Mouse (Mus musculus) limb, embryonic 12.5 days (tissue): ENCODE measurements around the gene Slc10a6. TPM values are rescaled to one million over a fixed set of nuclear protein-coding genes. Genes with fewer than 3 reads are reported as not detected.

Experiments
- ATAC-seq: fragments of 200-750 bp; cut with Nextera tagmentation; 2 replicates; pipeline ENCODE4 v1.8.0; 2017; ENCODE audit warnings: low read depth, moderate TSS enrichment; ENCODE audit not compliant: insufficient number of reproducible peaks, insufficient read depth, low FRiP score, low TSS enrichment
- H3K27ac ChIP-seq: fragments of 300-500 bp; sonication (generic); 2 replicates; pipeline ENCODE4 v1.5.1; 2016; ENCODE audit warnings: mild to moderate bottlenecking, moderate library complexity
- H3K27me3 ChIP-seq: fragments of 300-500 bp; sonication (generic); 2 replicates; pipeline ENCODE4 v1.6.1; 2016; ENCODE audit warnings: mild to moderate bottlenecking, moderate library complexity
- H3K36me3 ChIP-seq: fragments of 300-500 bp; sonication (generic); 2 replicates; pipeline ENCODE4 v1.6.1; 2016; ENCODE audit warnings: mild to moderate bottlenecking, moderate library complexity
- H3K4me1 ChIP-seq: fragments of 300-500 bp; sonication (generic); replicated peaks from 2 replicates; pipeline ENCODE4 v1.6.1; 2016
- H3K4me2 ChIP-seq: fragments of 300-500 bp; sonication (generic); 2 replicates; pipeline ENCODE4 v1.6.1; 2016; ENCODE audit warnings: mild to moderate bottlenecking, moderate library complexity
- H3K4me3 ChIP-seq: fragments of 300-500 bp; sonication (generic); replicated peaks from 2 replicates; pipeline ENCODE4 v1.5.1; 2016; ENCODE audit warnings: mild to moderate bottlenecking
- H3K9ac ChIP-seq: fragments of 300-500 bp; sonication (generic); replicated peaks from 2 replicates; pipeline ENCODE4 v1.6.1; 2016; ENCODE audit warnings: mild to moderate bottlenecking, moderate library complexity
- H3K9me3 ChIP-seq: fragments of 300-500 bp; sonication (generic); 2 replicates; pipeline ENCODE4 v1.6.1; 2016; ENCODE audit warnings: mild to moderate bottlenecking, moderate library complexity
- WGBS: fragments of 180-500 bp; shearing (Covaris S2); methylation state at CpG from one replicate; pipeline ENCODE4 v1.1.7; 2016; 5-methylcytosine and 5-hydroxymethylcytosine counted together
- polyA plus RNA-seq: library from polyadenylated mRNA; unstranded; fragments of >200 nt; fragmentation: Nextera tagmentation; extraction: Ambion mirVana; gene quantifications from 2 replicates; pipeline ENCODE4 v1.2.1, GENCODE M21; 2016

Slc10a6 gene
- polyA plus RNA-seq, 1 experiment from 2014 or later = 0.13 TPM

DNA sequence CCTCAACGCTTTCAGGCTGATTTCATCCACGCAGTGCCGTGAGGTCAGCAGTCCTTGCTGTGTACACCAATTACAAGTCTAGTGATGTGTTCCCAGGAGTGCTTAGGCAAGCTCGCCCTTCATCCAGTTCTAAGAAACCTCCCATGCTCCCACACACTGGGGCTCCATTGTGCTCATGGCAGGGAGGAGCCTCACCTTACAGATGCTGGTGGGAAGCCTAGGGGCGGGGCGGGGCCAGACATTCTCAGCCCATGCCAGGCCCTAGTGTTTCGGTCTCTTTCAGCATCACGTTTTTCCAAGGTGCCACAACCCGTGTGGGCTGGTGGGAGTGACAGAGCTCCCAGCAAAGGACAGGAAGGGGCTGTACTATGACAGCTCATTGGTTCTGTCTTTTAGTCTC, 12.0 kb downstream of the Slc10a6 start:
- Histone ChIP-seq H3K27ac (no peak overlapping the region), H3K9ac (no peak overlapping the region), H3K4me3 (no peak overlapping the region), H3K4me2 (no peak overlapping the region), H3K27me3 (no peaks in the 10 kb centered on the region), H3K36me3 (no peaks in the 10 kb centered on the region), H3K9me3 (no peaks in the 10 kb centered on the region), H3K4me1 (no peaks in the 10 kb centered on the region)
- ATAC-seq = no peak
- WGBS = 69% methylated on average over 9 of the region's 9 CpGs

DNA sequence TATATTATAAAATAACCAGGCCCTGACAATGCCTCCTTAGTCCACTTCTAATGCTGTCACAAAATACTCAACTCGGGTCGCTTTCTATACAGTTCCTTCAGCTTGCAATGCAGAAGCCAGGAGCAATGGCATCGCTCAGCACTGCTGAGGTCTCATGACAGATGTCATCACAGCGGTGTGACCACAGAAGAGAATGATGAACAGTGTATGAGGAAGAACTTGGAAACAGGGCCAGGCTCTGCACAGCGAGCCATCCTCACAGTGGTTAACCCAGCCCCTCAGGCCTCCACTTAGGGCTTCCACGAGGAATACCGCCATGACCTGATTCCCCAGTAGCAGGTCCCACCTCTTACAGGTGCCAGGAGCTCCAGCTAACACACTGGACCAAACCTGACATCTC, 14.8 kb downstream of the Slc10a6 start:
- Histone ChIP-seq H3K27me3 (no peaks in the 10 kb centered on the region), H3K9me3 (no peaks in the 10 kb centered on the region), H3K36me3 (no peaks in the 10 kb centered on the region), H3K4me1 (no peaks in the 10 kb centered on the region), H3K9ac (no peak overlapping the region), H3K27ac (no peak overlapping the region), H3K4me3 (no peak overlapping the region), H3K4me2 (no peak overlapping the region)
- 90% methylated on average over 7 of the region's 7 CpGs for WGBS
- no peak for ATAC-seq

DNA sequence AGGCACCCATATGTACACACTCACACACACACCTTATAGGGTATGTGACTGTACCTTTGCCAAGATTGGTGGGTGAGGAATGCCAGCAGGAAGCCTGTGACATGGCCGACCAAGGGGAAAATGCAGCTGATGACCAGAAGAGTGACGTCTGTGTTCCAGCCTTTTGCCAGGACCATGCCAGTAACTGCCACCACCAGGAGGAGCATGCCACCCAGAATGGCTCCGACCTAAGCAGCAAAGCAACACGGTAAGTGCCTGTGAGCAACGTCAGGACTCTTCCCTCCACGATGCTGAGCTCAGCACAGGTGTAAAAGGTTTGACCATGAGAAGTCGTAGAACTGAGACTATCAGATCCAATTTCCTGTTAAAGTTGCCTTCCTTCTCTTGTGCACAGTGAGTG, 16.9 kb downstream of the Slc10a6 start:
- no peaks in the 10 kb centered on the region for H3K36me3 ChIP-seq
- H3K4me2 ChIP-seq = no peak overlapping the region
- no peak for ATAC-seq
- H3K4me3 ChIP-seq = no peak overlapping the region
- H3K9ac ChIP-seq = no peak overlapping the region
- no peaks in the 10 kb centered on the region for H3K27me3 ChIP-seq
- no peaks in the 10 kb centered on the region for H3K9me3 ChIP-seq
- H3K4me1 ChIP-seq = no peaks in the 10 kb centered on the region
- WGBS = 85% methylated on average over 7 of the region's 7 CpGs
- no peak overlapping the region for H3K27ac ChIP-seq

DNA sequence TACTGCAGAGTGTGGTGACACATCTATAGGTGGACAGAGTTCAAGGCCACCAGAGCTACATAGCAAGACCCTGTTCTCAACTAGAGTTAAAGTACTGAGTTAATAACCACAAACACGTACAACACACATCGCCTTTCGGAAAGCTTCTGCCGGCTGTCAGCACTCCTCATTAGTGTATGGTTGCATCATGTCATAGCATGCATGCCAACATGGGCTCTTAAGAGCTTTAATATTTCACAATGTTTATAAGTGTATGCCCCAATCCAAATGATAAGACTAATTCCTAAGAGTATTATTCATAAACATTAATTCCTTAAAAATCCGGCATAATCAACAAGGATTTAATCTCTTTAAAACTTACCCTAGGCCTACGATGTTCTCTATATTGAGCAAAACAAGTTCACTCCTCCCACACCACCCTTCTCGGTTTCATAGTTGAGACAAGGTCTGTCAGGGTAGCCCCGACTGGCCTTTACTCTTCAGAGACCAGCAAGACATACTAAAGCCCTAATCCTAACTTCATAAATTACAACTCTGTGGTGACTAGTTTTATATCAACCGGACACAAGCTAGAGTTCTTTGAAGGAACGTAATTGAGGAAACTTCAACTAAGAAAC, 18.2 kb downstream of the Slc10a6 start:
- no peak for ATAC-seq
- H3K9me3 ChIP-seq = no peaks in the 10 kb centered on the region
- H3K27ac ChIP-seq = no peak overlapping the region

DNA sequence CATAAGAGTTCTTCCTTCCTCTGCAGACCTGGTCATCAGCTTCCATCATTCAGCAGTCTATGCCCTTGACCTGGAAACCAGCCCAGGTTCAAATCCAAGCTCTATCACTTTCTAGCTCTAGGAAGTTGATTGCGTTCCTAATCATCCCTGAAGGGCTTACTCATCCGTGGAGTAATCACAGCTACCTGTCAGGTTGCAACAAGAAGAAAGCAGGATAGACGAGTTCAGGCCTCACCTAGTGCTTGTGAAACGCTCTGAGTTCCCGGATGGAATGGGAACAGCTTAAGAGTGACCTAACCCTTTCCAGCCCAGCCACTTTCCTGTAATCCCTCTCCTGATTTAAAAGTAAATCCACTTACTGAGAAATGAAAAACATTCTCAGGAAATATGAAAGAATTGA, 19.1 kb downstream of the Slc10a6 start:
- H3K4me3 ChIP-seq = no peak overlapping the region
- no peak overlapping the region for H3K9ac ChIP-seq
- 63% methylated on average over 5 of the region's 5 CpGs for WGBS
- no peak overlapping the region for H3K27ac ChIP-seq
- H3K27me3 ChIP-seq = no peaks in the 10 kb centered on the region
- no peaks in the 10 kb centered on the region for H3K4me1 ChIP-seq
- ATAC-seq = no peak
- H3K9me3 ChIP-seq = no peaks in the 10 kb centered on the region
- no peak overlapping the region for H3K4me2 ChIP-seq
- no peaks in the 10 kb centered on the region for H3K36me3 ChIP-seq

More for the DNA sequence above, 18.2 kb downstream of the Slc10a6 start:
- Histone ChIP-seq H3K36me3 (no peaks in the 10 kb centered on the region), H3K9ac (no peak overlapping the region), H3K4me3 (no peak overlapping the region), H3K4me1 (no peaks in the 10 kb centered on the region), H3K4me2 (no peak overlapping the region), H3K27me3 (no peaks in the 10 kb centered on the region)
- WGBS = 88% methylated on average over 10 of the region's 10 CpGs

DNA sequence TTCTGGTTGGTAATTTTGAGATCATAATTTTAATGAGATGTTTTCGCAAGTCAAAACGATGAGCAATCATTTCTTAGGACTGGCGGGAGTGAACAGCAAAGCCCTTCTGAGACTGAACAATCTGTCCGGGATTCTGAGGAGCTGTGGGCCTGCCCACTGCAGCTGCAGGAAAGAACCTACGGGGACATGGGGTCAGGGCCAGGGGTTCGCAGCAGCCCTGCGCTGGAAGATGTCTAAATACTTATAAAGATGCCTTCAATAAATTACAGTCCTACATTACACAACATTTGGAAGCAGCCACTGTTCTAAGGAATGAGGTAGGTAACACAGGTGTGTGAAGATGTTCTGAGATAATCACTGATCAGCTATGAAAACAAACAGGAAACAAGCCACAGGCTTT, 23.5 kb downstream of the Slc10a6 start:
- 84% methylated on average over 7 of the region's 7 CpGs for WGBS
- Histone ChIP-seq H3K4me3 (no peak overlapping the region), H3K9ac (no peak overlapping the region), H3K27ac (no peak overlapping the region), H3K4me1 (no peaks in the 10 kb centered on the region), H3K36me3 (no peaks in the 10 kb centered on the region), H3K27me3 (no peaks in the 10 kb centered on the region), H3K9me3 (no peaks in the 10 kb centered on the region), H3K4me2 (no peak overlapping the region)
- ATAC-seq = no peak

DNA sequence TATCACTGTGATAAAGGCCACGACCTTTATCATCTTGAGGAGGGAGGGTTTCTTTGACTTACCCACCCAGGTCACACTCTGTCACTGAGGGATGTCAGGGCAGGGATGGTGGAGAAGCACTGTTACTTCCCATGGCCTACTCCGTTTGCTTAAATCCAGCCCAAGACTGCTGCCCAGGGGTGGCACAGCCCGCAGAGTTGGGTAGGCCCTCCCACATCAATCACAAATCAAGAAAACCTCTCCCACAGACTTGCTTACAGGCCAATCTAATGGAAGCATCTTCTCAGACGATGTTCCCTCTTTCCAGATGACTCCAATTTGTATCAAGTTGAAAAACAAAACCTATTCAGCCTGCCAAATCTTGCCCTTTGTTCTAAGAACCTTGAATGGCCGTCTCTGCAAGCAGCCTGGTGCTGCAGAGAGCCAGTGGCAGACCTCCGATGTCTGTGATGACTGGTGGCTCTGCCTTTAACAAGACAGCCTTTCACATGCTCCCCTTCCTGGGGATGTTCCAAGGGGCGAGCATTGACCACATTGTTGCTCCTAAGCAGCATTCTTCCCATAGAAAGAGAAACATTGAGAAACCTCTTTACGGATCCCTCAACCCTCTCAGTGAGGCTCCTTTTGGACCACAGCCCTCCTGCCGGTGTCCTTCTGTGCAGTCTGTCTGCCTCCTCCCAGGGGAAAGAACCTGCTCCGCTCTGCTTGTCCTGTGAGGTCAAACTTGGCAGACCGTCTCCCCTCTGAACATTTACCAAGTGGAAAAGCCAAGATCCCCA, 25.9 kb downstream of the Slc10a6 start:
- 84% methylated on average over 11 of the region's 11 CpGs for WGBS
- no peak for ATAC-seq

DNA sequence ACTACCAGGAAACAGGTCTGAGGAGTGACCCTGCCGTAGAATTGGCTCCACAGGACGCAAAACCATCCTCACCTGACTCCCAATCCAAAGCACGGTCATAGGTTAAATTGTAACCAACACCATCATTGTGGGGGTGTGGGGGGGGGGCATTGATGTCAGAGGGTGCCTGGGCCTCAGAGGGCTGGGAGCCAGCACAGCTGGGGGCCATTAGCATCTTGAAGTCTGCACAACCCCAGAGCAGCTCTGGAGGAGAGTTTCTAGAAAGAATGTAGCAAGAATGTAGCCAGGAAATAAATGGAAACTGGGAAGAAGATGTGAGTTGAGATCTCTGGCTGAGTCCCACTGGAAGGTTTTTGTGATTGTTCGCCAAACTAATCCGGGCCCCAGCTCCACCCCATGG, 30.3 kb downstream of the Slc10a6 start:
- no peak for ATAC-seq

More for the DNA sequence above, 25.9 kb downstream of the Slc10a6 start:
- Histone ChIP-seq H3K4me2 (no peak overlapping the region), H3K27me3 (no peaks in the 10 kb centered on the region), H3K36me3 (no peaks in the 10 kb centered on the region; the same call in 1 of the 2 replicates), H3K9ac (no peak overlapping the region), H3K4me1 (0 out of 2 replicates have a peak, but pooled peaks cover 5% of the 10 kb centered on the region), H3K9me3 (no peaks in the 10 kb centered on the region), H3K4me3 (no peak overlapping the region), H3K27ac (no peak overlapping the region)

DNA sequence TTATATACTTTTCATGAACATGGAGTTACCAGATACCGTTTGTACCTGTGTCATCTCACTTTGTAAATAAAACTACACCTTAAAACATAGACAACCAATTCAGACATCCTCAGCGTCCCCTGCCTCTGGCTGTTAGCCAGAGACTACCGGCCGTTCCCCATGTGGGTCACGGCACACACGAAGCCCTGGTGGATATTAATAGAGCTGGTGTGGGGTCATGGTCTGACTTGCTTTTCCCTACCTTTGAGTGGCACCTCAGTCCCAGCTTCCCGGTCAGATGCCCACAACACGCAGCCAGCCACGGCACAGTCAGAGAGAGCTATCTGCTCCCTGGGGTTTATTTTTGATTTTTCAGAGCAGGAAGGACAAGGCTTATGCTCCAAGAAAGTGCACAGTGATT, 30.9 kb downstream of the Slc10a6 start:
- no peak overlapping the region for H3K4me2 ChIP-seq
- ATAC-seq = no peak
- no peak overlapping the region for H3K4me3 ChIP-seq
- no peaks in the 10 kb centered on the region for H3K9me3 ChIP-seq
- H3K27me3 ChIP-seq = no peaks in the 10 kb centered on the region
- peaks cover 17% of the 10 kb centered on the region for H3K4me1 ChIP-seq
- 92% methylated on average over 9 of the region's 9 CpGs for WGBS
- H3K36me3 ChIP-seq = peaks cover 3% of the 10 kb centered on the region; the same call in 1 of the 2 replicates
- no peak overlapping the region for H3K9ac ChIP-seq
- no peak overlapping the region for H3K27ac ChIP-seq

More for the DNA sequence above, 30.3 kb downstream of the Slc10a6 start:
- WGBS = 79% methylated on average over 5 of the region's 5 CpGs
- no peak overlapping the region for H3K9ac ChIP-seq
- no peaks in the 10 kb centered on the region for H3K27me3 ChIP-seq
- H3K36me3 ChIP-seq = no peaks in the 10 kb centered on the region; the same call in 1 of the 2 replicates
- H3K4me3 ChIP-seq = no peak overlapping the region
- no peak overlapping the region for H3K27ac ChIP-seq
- H3K4me2 ChIP-seq = no peak overlapping the region
- H3K9me3 ChIP-seq = no peaks in the 10 kb centered on the region
- peaks cover 17% of the 10 kb centered on the region for H3K4me1 ChIP-seq

DNA sequence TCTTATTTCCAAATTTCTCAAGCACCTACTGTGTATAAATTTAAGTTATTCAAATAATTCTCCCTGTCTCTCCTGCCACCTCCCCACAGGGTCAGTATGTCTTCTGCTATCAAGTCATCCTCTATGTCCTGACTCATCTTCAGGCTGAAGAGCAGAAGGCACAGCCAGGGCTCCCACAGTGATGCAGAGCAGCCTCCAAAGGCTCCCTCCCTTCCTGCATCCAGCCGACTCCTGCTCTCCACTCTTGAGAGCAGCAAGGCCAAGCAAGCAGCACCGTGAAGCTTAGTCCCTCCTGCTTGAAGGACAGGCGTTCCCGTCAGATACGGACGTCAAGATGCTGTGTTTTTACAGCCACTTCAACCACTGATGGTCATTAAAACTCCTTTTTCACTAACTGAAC, 31.6 kb downstream of the Slc10a6 start:
- ATAC-seq = no peak
- WGBS = 61% methylated on average over 6 of the region's 6 CpGs
- no peaks in the 10 kb centered on the region for H3K27me3 ChIP-seq
- H3K36me3 ChIP-seq = peaks cover 3% of the 10 kb centered on the region; the same call in 1 of the 2 replicates
- H3K27ac ChIP-seq = no peak overlapping the region
- H3K4me1 ChIP-seq = peaks cover 17% of the 10 kb centered on the region
- no peak overlapping the region for H3K4me3 ChIP-seq
- no peak overlapping the region for H3K9ac ChIP-seq
- no peak overlapping the region for H3K4me2 ChIP-seq
- no peaks in the 10 kb centered on the region for H3K9me3 ChIP-seq

DNA sequence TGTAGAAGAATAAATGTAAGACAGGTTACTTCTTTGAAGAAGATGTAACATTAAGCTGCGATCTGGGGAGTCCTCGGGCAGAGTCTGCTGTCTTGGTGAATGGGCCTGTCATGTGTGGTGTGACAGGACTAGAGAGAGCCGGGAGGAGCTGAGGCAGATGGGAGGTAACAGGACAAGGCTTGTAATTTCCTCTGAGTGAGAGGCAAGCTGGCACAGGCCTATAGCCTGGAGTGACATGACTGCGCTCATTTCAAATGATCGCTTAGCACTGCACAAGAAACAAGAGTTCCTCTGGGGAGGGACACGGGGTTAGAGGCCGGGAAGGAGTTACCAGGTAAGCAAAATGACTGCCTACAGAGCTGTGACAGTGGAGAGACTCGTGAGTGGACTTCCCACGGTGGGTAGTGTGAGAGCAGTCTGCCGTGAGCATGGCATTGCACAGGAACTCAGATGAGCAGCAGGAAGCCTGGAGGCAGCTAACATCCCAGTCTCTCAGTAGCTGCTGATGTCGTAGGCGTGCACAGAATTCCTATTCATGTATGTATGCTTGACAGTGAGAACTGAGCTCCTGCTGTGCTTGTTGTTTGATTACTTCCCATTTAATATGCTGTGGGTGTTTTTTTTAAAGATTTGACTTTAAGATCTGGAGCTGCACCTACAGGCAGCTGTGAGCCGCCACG, 32.6 kb downstream of the Slc10a6 start:
- no peak overlapping the region for H3K9ac ChIP-seq
- H3K27me3 ChIP-seq = no peaks in the 10 kb centered on the region
- no peak overlapping the region for H3K4me2 ChIP-seq
- no peaks in the 10 kb centered on the region for H3K9me3 ChIP-seq
- peak; percentile 41; the same call in 1 of the 2 replicates for ATAC-seq
- WGBS = 71% methylated on average over 14 of the region's 14 CpGs
- H3K27ac ChIP-seq = 0 out of 2 replicates have a peak overlapping the region, but pooled peaks have one; percentile 12
- no peak overlapping the region for H3K4me3 ChIP-seq
- H3K36me3 ChIP-seq = peaks cover 3% of the 10 kb centered on the region; the same call in 1 of the 2 replicates
- peaks cover 17% of the 10 kb centered on the region for H3K4me1 ChIP-seq
